Mouse (Mus musculus) kidney, adult 2 months (tissue): Measurements from ENCODE around the gene Hoxc6.

Experiments used
- CTCF ChIP-seq: fragments of 200-500 bp; conservative IDR thresholded peaks from 2 replicates; pipeline ENCODE4 v1.5.1; 2011; ENCODE audit warnings: low read depth, mild to moderate bottlenecking, control low read depth, low read length, moderate library complexity, mixed read lengths; ENCODE audit not compliant: insufficient read depth, insufficient read length
- POLR2A ChIP-seq: fragments of 200-500 bp; IDR thresholded peaks from one replicate; pipeline ENCODE4 v1.6.1; 2011; ENCODE audit warnings: low read depth, low read length, control low read depth

- no peak for TF ChIP-seq CTCF
- TF ChIP-seq POLR2A: no peak
Observed at GRCm38 (mm10) chr15:102998608-102999182, 638 bp downstream of the Hoxc6 start.
